Mouse (Mus musculus): ENCODE results near the gene Gm11084.

DNA sequence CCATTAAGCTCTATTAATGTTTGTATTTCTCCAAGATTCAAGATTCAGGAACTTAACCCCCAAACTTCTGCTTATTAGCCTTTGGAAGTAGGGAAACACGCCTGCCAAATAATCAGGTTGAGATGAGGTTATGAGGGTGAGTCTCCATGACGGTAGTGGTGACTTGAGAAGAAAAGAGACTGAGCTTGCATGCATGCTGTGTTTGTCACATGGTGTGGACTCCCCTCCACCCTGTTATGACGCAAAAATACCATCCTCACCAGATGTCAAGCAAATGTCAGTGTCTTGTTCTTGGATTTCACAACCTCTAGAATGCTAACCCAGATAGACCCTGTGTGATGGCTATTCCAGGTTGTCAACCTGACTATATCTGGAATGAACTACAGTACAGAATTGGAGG, 43.3 kb upstream of the Gm11084 start:
- no peak for TF ChIP-seq EP300 (IDR thresholded peaks at IDR 0.05; ENCODE audit: low read depth)
- no peak for TF ChIP-seq CTCF (IDR thresholded peaks at IDR 0.05; ENCODE audit: low read depth)
